Mouse (Mus musculus): ENCODE data around the gene Il22. TPM values are rescaled to one million over a fixed set of nuclear protein-coding genes. Genes with fewer than 3 reads are reported as not detected.
"Not testable (repeated sequence)": the region's sequence is repeated elsewhere in the genome, so short reads cannot be mapped to it uniquely, and the experiment has no call there.

The Il22 gene
- not detected in 2 replicates for polyA plus RNA-seq (2016; fragmentation: Nextera tagmentation; extraction: Ambion mirVana)

DNA sequence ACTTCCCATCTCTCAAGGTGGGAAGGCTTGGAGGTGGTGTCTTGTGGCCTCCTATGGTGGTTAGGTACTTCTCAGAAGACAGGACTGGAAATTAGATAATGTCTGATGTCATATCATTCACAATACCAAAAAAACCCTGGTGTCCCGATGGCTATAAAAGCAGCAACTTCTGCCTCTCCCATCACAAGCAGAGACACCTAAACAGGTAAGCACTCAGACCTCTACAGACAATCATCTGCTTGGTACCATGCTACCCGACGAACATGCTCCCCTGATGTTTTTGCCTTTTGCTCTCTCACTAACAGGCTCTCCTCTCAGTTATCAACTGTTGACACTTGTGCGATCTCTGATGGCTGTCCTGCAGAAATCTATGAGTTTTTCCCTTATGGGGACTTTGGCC is at the start of gene Il22:
Gene Il22, plus strand, starts transcription at position 301 of the 400 bp plus-strand sequence.
- H3K36me3 ChIP-seq (replicated peaks): no peaks in the 10 kb centered on the region
- H3K27ac ChIP-seq (replicated peaks): no peak within 1 kb of the TSS
- no peaks in the 10 kb centered on the region for H3K9me3 ChIP-seq
- H3K4me1 ChIP-seq: no peaks in the 10 kb centered on the region
- H3K4me3 ChIP-seq: no peak within 1 kb of the TSS
- WGBS: 91% methylated on average over 4 of the region's 4 CpGs
- DNase-seq (ENCODE audit: low spot score): no peak
- no peaks in the 10 kb centered on the region for H3K27me3 ChIP-seq (replicated peaks; ENCODE audit: low read depth, poor library complexity, severe bottlenecking)

- Histone ChIP-seq H3K9me3 (no peaks in the 10 kb centered on the region; the same call in 1 of the 2 replicates), H3K4me1 (no peaks in the 10 kb centered on the region), H3K27ac (replicated peaks) (no peak overlapping the region), H3K4me3 (no peak overlapping the region), H3K36me3 (replicated peaks) (peaks cover 83% of the 10 kb centered on the region), H3K27me3 (replicated peaks; ENCODE audit: low read depth, poor library complexity, severe bottlenecking) (no peaks in the 10 kb centered on the region)
- no peak for DNase-seq (ENCODE audit: low spot score)
These were observed 48.8 kb upstream of the Il22 start for GRCm38 (mm10) chr10:118155932-118156331.

GRCm38 (mm10) chr10:118161131-118161530 is 43.6 kb upstream of the Il22 start:
- WGBS: 97% methylated on average over 2 of the region's 2 CpGs
- H3K27ac ChIP-seq (replicated peaks): no peak overlapping the region
- H3K4me3 ChIP-seq: no peak overlapping the region
- no peak for DNase-seq (ENCODE audit: low spot score)
- no peaks in the 10 kb centered on the region for H3K27me3 ChIP-seq (replicated peaks; ENCODE audit: low read depth, poor library complexity, severe bottlenecking)
- H3K36me3 ChIP-seq (replicated peaks): peaks cover 92% of the 10 kb centered on the region
- no peaks in the 10 kb centered on the region for H3K4me1 ChIP-seq
- H3K9me3 ChIP-seq: no peaks in the 10 kb centered on the region; the same call in 1 of the 2 replicates

- peaks cover 54% of the 10 kb centered on the region for H3K36me3 ChIP-seq (replicated peaks)
- peaks cover 5% of the 10 kb centered on the region; the same call in 1 of the 2 replicates for H3K4me1 ChIP-seq
- WGBS: 62% methylated on average over 12 of the region's 12 CpGs
These were observed 35.5 kb upstream of the Il22 start for GRCm38 (mm10) chr10:118169212-118169611.

GRCm38 (mm10) chr10:118172416-118172815 is 32.3 kb upstream of the Il22 start:
- no peaks in the 10 kb centered on the region for H3K9me3 ChIP-seq
- no peak overlapping the region for H3K4me3 ChIP-seq
- H3K36me3 ChIP-seq (replicated peaks): peaks cover 22% of the 10 kb centered on the region
- no peaks in the 10 kb centered on the region for H3K27me3 ChIP-seq (replicated peaks; ENCODE audit: low read depth, poor library complexity, severe bottlenecking)
- no peak overlapping the region for H3K27ac ChIP-seq (replicated peaks)
- WGBS: 73% methylated on average over 8 of the region's 8 CpGs
- peaks cover 5% of the 10 kb centered on the region; the same call in 1 of the 2 replicates for H3K4me1 ChIP-seq
- peak; percentile 17 for DNase-seq (ENCODE audit: low spot score)

More at GRCm38 (mm10) chr10:118169212-118169611, 35.5 kb upstream of the Il22 start:
- no peak overlapping the region for H3K4me3 ChIP-seq
- no peaks in the 10 kb centered on the region for H3K27me3 ChIP-seq (replicated peaks; ENCODE audit: low read depth, poor library complexity, severe bottlenecking)
- no peak overlapping the region for H3K27ac ChIP-seq (replicated peaks)
- H3K9me3 ChIP-seq: no peaks in the 10 kb centered on the region
- DNase-seq (ENCODE audit: low spot score): no peak

GRCm38 (mm10) chr10:118172876-118173275 is 31.9 kb upstream of the Il22 start:
- H3K27me3 ChIP-seq (replicated peaks; ENCODE audit: low read depth, poor library complexity, severe bottlenecking): no peaks in the 10 kb centered on the region
- no peak for DNase-seq (ENCODE audit: low spot score)
- 95% methylated on average over 3 of the region's 3 CpGs for WGBS

DNA sequence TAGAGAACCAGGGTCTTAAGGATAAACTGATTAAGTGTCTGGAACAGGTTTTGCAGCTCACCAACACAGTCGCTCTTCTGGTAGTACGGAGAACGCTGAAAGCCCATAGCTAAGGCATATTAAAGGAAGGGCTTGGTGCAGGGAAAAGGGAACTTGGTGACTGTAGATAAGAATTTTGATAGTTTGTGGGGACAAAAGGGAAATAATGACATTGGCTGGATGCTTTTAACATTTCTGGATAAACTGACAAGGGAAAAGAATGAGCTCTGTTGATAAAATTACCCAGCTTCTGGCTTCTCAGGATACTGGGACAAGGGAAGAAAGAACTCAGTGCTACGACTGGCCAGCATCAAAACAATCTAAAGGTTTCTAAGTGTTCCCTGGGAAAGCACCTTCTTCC is 29.2 kb upstream of the Il22 start:
- H3K36me3 ChIP-seq (replicated peaks); H3K4me1 ChIP-seq; H3K27me3 ChIP-seq (replicated peaks; ENCODE audit: low read depth, poor library complexity, severe bottlenecking); H3K4me3 ChIP-seq; DNase-seq (ENCODE audit: low spot score); H3K27ac ChIP-seq (replicated peaks); H3K9me3 ChIP-seq: not testable (repeated sequence)
- WGBS: 88% methylated on average over 4 of the region's 4 CpGs

More at GRCm38 (mm10) chr10:118172876-118173275, 31.9 kb upstream of the Il22 start:
- Histone ChIP-seq H3K4me1 (peaks cover 5% of the 10 kb centered on the region; the same call in 1 of the 2 replicates), H3K36me3 (replicated peaks) (peaks cover 18% of the 10 kb centered on the region), H3K27ac (replicated peaks) (no peak overlapping the region), H3K9me3 (no peaks in the 10 kb centered on the region), H3K4me3 (no peak overlapping the region)

- Histone ChIP-seq H3K27ac (replicated peaks) (no peak overlapping the region), H3K4me1 (no peaks in the 10 kb centered on the region), H3K4me3 (no peak overlapping the region), H3K27me3 (replicated peaks; ENCODE audit: low read depth, poor library complexity, severe bottlenecking) (no peaks in the 10 kb centered on the region), H3K36me3 (replicated peaks) (no peaks in the 10 kb centered on the region), H3K9me3 (no peaks in the 10 kb centered on the region)
- 88% methylated on average over 10 of the region's 10 CpGs for WGBS
- no peak for DNase-seq (ENCODE audit: low spot score)
These were observed 26.0 kb upstream of the Il22 start for GRCm38 (mm10) chr10:118178735-118179151.

- no peaks in the 10 kb centered on the region for H3K9me3 ChIP-seq
- 90% methylated on average over 11 of the region's 11 CpGs for WGBS
These were observed 25.5 kb upstream of the Il22 start for GRCm38 (mm10) chr10:118179265-118179664.

DNA sequence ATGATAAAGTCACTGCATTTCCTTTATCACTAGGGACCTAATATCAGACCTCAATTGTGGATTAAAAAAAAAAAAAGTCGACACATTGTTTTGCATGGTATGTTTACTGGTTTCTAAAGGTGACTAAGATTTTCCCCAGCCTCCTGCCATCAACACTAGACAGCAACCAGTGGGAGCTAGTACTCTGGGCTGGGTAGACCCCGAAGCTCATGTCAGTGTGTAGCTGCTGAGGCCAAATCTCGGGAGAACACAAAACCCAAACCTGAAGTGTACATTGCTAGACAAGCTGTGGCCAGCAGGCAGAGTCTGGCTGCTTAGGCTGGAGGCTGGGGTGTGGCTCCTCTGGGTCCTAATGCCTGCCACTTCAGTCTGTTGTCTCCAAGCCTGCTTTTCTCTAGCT is 9.6 kb upstream of the Il22 start:
- not testable (repeated sequence) for H3K36me3 ChIP-seq (replicated peaks); H3K4me1 ChIP-seq; H3K9me3 ChIP-seq; H3K27ac ChIP-seq (replicated peaks); DNase-seq (ENCODE audit: low spot score); H3K4me3 ChIP-seq; H3K27me3 ChIP-seq (replicated peaks; ENCODE audit: low read depth, poor library complexity, severe bottlenecking)
- WGBS: 31% methylated on average over 3 of the region's 3 CpGs

More at GRCm38 (mm10) chr10:118179265-118179664, 25.5 kb upstream of the Il22 start:
- no peaks in the 10 kb centered on the region for H3K4me1 ChIP-seq
- no peak overlapping the region for H3K27ac ChIP-seq (replicated peaks)
- H3K4me3 ChIP-seq: no peak overlapping the region
- H3K27me3 ChIP-seq (replicated peaks; ENCODE audit: low read depth, poor library complexity, severe bottlenecking): no peaks in the 10 kb centered on the region
- H3K36me3 ChIP-seq (replicated peaks): no peaks in the 10 kb centered on the region
- DNase-seq (ENCODE audit: low spot score): no peak

GRCm38 (mm10) chr10:118215719-118216393 is 11.1 kb downstream of the Il22 start:
- H3K4me1 ChIP-seq; H3K4me3 ChIP-seq; H3K36me3 ChIP-seq (replicated peaks); DNase-seq (ENCODE audit: low spot score); H3K9me3 ChIP-seq; H3K27me3 ChIP-seq (replicated peaks; ENCODE audit: low read depth, poor library complexity, severe bottlenecking); H3K27ac ChIP-seq (replicated peaks): not testable (repeated sequence)
- WGBS: 80% methylated on average over 3 of the region's 4 CpGs

- not testable (repeated sequence) for H3K4me1 ChIP-seq; DNase-seq (ENCODE audit: low spot score); H3K27ac ChIP-seq (replicated peaks); H3K9me3 ChIP-seq; H3K27me3 ChIP-seq (replicated peaks; ENCODE audit: low read depth, poor library complexity, severe bottlenecking); H3K4me3 ChIP-seq; H3K36me3 ChIP-seq (replicated peaks)
- WGBS: 86% methylated on average over 1 of the region's 2 CpGs
These were observed 22.9 kb downstream of the Il22 start for GRCm38 (mm10) chr10:118227629-118228028.

- not testable (repeated sequence) for H3K36me3 ChIP-seq (replicated peaks); DNase-seq (ENCODE audit: low spot score); H3K27ac ChIP-seq (replicated peaks); H3K27me3 ChIP-seq (replicated peaks; ENCODE audit: low read depth, poor library complexity, severe bottlenecking); H3K4me1 ChIP-seq; H3K4me3 ChIP-seq; H3K9me3 ChIP-seq
- 82% methylated on average over 2 of the region's 5 CpGs for WGBS
These were observed 27.9 kb downstream of the Il22 start for GRCm38 (mm10) chr10:118232607-118233006.
